Mouse (Mus musculus): Measurements from ENCODE around the gene Gm49373.
A peak's percentile ranks its signal among the peaks of the same experiment; 100 is the strongest.

Gene Gm49373

DNA sequence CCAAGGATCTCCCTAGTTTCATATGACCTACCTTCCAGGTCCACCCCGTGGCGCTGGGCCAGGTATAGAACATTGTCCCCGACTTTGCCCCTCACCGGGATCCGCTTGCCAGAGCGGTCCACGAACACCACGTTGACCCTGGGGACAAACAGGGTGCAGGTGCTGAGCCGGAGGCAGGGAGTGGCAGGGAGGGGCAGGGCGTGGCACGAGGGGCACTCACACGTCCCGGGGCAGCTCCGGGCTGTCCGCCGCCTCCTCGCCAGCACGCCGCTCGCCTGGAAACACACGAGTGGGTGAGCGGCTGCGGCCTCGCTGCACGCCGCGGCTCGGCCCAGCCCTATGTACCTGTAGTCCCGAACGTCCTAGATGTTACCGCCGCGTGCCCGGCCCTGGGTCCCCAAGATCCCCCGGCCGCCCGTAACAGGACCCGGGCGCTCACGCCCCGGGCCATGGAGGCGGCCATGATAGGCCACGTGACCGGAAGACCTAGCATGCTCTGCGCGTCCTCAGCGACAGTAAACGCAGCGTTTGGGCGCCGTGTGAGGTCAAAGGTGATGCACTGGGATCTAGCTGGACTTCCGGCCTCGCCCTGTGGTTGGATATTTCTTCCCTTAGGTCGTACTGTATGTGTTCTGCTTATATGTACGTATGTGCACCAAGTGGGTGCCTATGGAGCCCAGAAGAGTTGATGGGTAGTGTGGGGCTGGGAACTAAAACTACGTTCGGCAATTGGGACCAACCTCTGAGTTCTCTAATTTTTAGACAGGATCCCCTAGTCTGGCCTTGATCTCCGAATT is at the start of gene Gm49373, which contains the start of gene Fdx1l:
Gene Gm49373, minus strand, starts transcription at position 53 of the 797 bp plus-strand sequence.
Gene Fdx1l, minus strand, starts transcription at position 571 of the 797 bp plus-strand sequence.
- peak; percentile 92 for DNase-seq (ENCODE audit: low spot score)

DNA sequence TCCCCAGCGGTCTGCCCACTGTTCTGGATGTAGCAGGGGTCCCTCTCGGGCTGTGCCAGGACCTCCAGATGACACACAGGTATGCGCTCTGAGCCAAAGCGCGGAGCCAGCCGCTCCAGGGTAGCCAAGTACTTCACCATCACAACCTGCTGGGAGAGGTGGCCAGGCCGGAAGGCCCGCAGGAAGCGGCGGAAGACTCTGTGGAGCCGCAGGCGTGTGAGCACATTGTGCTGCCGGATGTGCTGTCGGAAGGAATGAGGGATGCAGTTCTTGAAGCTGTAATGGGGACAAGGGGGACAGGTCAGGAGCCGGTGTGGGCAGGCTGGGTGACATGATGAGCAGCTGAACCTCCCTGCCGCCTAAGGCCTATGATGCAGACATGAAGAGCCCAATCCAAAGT is 48.6 kb upstream of the Gm49373 start:
- no peak for DNase-seq (ENCODE audit: low spot score)

- no peak for DNase-seq (ENCODE audit: low spot score)
Measured at GRCm38 (mm10) chr9:21117073-21117472, 44.2 kb upstream of the Gm49373 start.

GRCm38 (mm10) chr9:21115105-21115504 is 42.2 kb upstream of the Gm49373 start:
- no peak for DNase-seq (ENCODE audit: low spot score)

DNA sequence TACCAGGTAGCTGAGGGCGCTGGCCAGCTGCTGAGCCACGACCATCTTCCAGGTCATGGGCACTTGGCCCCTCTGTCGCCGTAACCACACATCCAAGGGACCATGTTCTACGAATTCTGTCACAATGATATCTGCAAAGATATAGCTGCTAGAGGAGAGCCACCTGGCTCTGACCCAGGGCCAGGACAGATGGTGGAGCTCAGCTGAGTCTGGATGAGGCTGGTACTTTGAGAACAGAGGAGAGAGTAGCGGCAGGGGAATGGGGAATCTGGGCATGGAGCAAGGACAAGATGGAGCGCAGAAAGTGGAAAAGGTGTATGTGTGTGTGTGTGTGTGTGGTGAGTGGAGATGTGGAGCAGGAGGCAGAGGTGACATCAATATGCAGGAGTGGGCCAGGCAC is 41.3 kb upstream of the Gm49373 start:
- DNase-seq (ENCODE audit: low spot score), result no peak

- DNase-seq (ENCODE audit: low spot score), result no peak
Measured at GRCm38 (mm10) chr9:21113751-21114150, 40.9 kb upstream of the Gm49373 start.

DNA sequence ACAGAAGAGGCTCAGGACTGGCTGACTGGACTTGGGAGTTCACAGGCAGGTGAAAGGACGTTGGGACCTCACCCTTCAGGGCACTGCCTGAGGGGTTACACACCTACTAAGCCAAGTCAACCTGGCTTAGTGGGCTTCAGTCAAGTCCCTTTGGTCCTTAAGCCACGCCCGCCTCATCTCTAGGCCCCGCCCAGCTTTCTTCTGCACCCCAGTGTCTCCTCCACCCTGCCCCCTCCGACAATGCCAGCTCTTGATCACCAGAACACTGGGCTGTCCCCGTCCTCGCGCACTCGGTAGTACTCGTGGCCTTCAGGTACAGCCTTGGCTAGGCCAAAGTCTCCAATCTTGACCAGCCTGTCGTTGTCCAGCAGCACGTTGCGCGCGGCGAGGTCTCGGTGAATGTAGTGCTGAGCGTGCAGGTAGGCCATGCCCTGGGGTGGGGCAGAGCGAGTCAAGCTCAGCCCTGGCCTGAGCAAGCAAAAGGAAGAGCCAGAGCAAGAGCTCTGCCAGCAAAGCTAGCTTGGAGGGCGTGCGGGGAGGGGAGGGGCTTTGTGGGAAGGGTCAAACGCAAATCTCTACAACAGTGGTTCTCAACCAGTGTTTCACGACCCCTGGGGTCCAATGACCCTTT is 34.8 kb upstream of the Gm49373 start:
- DNase-seq (ENCODE audit: low spot score), result no peak

DNA sequence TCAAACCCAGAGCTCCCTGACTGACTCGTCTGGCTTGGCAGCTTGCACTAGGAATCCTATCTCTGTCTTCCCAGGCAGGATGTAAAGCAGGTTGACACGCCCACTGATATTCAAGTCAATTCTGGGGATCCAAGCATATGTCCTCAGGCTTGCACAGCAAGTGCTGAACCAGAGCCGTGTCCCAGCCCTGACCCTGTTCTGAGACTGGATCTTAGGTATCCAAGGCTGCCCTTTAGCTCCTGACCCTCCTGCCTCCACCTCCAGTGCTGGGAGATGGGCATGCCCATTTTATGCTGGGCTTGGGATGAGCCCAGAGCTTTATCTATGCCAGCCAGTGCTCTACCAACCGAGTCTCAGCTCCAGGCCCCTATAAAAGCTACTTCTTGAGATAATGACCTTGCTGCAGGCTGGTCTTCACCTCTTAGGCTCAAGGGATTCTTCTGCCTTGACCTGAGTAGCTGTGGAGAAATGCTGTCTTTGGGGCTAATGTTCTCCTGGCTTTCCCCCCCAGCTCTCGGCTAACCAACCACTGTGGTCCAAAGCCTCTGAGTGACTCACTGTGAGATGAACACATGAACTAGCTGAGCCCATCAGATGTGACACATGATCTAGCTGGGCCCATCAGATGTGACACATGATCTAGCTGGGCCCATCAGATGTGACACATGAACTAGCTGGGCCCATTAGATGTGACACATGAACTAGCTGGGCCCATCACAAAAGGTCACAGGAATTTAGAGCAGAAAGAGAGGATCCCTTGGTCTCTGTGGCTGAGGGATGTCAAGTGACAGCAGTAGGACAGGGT is 33.1 kb upstream of the Gm49373 start:
- no peak for DNase-seq (ENCODE audit: low spot score)

GRCm38 (mm10) chr9:21104814-21105213 is 31.9 kb upstream of the Gm49373 start:
- DNase-seq (ENCODE audit: low spot score), result no peak

DNA sequence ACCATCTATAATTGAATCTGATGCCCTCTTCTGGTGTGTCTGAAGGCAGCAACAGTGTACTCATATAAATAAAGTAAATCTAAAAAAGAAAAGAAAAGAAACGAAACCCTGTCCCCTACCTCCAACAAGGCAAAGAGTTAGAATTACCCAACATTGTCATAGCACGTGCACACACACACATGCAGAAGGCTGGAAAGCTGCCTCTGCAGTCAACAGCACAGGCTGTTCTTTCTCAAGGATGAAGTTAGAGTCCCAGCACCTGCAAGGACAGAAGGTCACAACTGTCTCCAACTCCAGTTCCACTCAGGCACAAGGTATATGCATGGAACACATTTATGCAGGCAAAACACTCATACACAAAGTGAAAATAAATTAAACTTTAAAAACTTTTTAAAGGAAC is 29.2 kb upstream of the Gm49373 start:
- no peak for DNase-seq (ENCODE audit: low spot score)

DNA sequence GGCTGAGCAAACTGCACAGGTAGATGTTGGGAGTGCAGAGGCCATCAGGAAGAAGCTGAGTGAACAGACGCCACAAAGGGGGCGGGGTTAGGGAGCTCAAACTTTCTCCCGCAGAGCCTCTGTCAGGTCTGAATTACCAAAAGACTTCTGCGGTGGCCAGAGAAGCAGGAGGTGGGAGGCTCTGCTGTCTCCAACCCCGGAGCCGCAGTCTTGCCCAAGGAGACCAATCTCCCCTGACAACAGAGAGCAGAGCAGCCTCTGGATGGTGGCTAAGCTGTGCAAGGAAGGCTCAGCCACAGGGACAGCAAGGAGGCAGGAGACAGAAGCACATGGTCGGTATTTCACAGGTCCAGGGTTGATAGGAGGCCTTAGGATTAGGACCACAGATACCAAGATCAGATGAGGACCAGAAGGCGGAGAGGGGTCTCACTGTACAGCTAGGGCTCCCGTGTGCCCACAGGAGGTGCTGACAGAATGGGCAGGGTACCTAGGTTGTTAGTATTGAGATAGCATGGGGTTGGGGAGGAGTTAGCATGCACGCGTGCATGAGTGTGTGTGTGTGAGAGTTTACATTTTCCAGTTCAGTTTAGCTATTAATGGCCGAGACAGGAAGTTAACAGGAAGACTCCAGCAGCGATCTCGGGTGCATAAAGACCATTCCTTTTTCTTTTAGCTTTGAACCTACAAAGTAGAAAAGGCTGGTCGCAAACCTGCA is 27.7 kb upstream of the Gm49373 start:
- DNase-seq (ENCODE audit: low spot score), result no peak

- no peak for DNase-seq (ENCODE audit: low spot score)
Measured at GRCm38 (mm10) chr9:21097793-21098192, 24.9 kb upstream of the Gm49373 start.

- DNase-seq (ENCODE audit: low spot score), result no peak
Measured at GRCm38 (mm10) chr9:21095958-21096357, 23.1 kb upstream of the Gm49373 start.

DNA sequence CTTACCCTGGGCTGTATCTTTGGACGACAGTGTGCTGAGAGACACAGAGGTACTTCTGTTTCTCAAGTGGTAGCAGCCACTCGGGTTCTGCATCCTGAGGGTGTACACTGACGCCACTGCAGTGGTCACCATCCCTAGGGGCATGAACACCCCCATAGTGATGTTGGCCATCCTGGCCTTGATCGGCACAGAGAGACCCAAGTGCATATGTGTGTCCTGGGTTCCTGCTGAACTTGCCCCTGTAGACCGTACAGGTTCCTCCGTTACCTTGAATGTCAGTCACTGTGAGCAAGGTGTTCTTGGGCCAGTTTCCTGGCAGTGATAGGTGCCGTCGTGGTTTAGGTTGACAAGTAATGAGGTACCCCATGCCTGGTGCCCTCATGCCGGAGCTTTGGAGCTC is 20.5 kb upstream of the Gm49373 start:
- DNase-seq (ENCODE audit: low spot score), result no peak

- peak; percentile 99 for DNase-seq (ENCODE audit: low spot score)
Measured at GRCm38 (mm10) chr9:21091707-21092320, 18.9 kb upstream of the Gm49373 start, which contains the start of the genes Gm38431 and Raver1. TSS of gene Gm38431 (minus strand) at chr9:21091997. TSS of gene Raver1 (minus strand) at chr9:21092008.

DNA sequence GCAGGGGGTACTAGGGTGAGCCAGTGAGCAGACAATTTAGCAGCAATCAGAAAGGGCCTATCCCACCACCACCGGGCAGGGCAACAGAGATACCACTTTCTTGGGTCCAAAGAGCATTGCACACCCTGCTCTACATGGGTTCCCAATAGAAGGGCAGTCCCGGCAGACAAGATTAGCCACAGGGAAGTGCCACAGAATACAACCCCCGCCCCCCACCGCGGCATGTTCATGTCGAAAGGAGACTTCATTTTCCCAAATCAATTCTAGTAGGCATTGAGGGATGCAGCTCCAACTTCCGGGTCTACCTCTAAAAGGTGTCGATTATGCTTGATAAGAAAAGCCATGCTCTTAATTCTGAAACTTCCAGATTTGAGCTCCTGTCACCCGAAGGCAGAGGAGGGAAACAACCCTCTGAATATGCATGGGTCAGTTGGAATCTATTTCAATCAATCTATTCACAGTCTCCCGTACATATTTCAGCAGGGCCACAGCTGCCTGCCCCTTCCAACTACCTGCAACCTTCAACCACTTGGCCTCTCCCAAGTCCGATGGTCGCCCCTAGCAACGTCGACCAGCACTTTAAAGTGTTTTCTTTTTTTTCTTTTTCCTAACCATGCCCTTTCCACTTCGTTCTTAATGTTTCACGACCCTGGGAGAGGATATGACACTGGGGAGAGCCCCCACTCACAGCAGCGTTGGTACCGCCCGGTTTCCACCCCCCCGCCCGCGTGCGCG is 18.2 kb upstream of the Gm49373 start:
- DNase-seq (ENCODE audit: low spot score), result no peak

- no peak for DNase-seq (ENCODE audit: low spot score)
Measured at GRCm38 (mm10) chr9:21090537-21090936, 17.6 kb upstream of the Gm49373 start.

GRCm38 (mm10) chr9:21083324-21083723 is 10.4 kb upstream of the Gm49373 start:
- no peak for DNase-seq (ENCODE audit: low spot score)

- DNase-seq (ENCODE audit: low spot score), result no peak
Measured at GRCm38 (mm10) chr9:21081127-21081526, 8.2 kb upstream of the Gm49373 start.

- no peak for DNase-seq (ENCODE audit: low spot score)
Measured at GRCm38 (mm10) chr9:21075625-21076024, 2.7 kb upstream of the Gm49373 start.

DNA sequence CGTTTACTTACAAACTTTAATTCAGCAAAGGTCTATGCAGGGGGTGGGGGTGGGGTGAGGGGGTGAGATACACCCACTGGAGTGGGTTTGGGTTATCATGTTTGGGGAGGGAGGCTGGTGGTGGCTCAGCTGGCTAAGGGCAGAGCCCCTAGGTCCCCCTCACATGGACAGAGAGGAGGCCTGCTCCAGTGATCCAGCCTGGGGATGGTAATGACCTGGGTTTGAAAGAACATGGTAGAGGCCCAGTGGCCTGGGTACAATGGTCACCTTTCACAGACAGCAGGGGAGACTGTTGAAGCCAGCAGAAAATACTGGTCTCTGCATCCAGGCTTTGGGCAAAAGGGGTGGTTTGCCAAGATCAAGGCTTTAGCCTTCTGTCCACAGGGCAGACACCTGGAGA is 1.3 kb upstream of the Gm49373 start:
- DNase-seq (ENCODE audit: low spot score), result no peak

Measured in lung, postnatal 25 days (tissue).